Mouse (Mus musculus) thymus, adult 2 months (tissue): ENCODE measurements around the gene Ttc26.

Source experiments
- CTCF ChIP-seq: fragments of 200-500 bp; IDR thresholded peaks from 2 replicates; pipeline ENCODE4 v1.5.1; 2012; ENCODE audit warnings: mild to moderate bottlenecking, control low read depth, low read length, moderate library complexity, borderline replicate concordance; ENCODE audit not compliant: control insufficient read depth, poor library complexity, insufficient read depth; ENCODE audit errors: extremely low read depth
- POLR2A ChIP-seq: fragments of 200-500 bp; IDR thresholded peaks from 2 replicates; pipeline ENCODE4 v1.6.1; 2012; ENCODE audit warnings: mild to moderate bottlenecking, low read length, control low read depth, moderate library complexity; ENCODE audit not compliant: control insufficient read depth, poor library complexity, insufficient read depth; ENCODE audit errors: extremely low read depth

DNA sequence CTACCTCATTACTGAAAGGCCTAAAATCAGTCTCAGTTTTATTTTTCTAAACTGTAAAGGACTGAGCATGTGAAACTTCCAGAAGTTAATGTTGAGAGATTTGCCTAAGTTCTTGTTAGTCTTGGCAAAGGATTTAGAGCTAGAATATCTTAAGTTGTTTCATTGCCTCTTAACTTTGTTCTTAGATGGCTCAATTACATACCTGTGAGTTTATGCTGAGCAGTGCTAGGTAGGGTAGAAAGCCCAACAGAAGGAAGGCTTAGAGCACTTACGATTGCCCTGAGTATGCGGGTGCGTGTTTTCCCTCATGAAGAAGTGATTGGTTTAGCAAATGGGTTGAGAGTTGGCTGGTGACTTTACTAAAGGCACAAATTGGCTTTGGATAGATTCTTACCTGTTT, 76.8 kb downstream of the Ttc26 start:
- TF ChIP-seq POLR2A (no peak), CTCF (no peak)
